Mouse (Mus musculus): ENCODE results near the gene Lsp1.

Lsp1 gene

DNA sequence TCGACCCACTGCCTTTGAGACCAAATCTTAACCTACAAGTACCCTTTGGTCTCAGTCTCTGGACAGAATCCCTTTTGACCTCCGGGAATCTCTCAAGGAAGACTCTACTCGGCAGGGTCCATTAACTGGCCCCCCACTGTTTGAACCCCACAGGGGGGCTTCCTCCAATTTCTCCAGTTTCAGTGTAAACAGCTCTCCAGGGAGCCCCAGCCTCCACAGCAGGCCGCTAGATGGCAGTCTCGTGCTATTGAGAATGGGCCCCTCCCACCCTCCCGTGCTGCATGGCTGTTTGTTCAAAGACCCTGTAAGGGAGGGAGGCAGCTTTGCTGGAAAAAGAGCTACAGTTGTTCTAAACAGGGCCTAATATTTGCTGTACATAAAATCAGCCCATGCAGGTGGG is 77.3 kb downstream of the Lsp1 start:
- DNase-seq (ENCODE audit: low read depth, low spot score), result peak; percentile 60

DNA sequence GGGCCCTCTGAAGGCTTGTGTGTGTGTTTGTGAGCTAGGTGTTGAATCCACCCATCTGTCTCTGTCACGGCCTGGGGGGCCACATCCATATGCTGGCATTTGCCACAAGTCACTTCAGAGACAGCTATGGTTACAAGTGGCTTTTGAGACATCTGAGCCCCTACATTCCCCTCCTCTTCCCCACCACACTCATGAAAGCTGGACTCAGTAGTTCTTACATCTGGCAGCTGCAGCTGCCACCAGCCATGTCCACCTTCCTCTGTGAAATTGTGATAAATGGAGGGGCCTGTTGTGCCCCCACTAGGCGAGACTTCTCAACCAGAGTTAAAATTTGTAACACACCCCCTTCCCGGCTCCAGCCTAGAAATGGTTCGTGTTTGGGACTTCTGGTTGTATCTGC is 77.7 kb downstream of the Lsp1 start:
- DNase-seq (ENCODE audit: low read depth, low spot score), result no peak

- no peak for DNase-seq (ENCODE audit: low read depth, low spot score)
Observed at GRCm38 (mm10) chr7:142538766-142539165, 78.2 kb downstream of the Lsp1 start.

- DNase-seq (ENCODE audit: low read depth, low spot score), result no peak
Observed at GRCm38 (mm10) chr7:142539828-142540227, 79.2 kb downstream of the Lsp1 start.

- no peak for DNase-seq (ENCODE audit: low read depth, low spot score)
Observed at GRCm38 (mm10) chr7:142542771-142543303, 82.2 kb downstream of the Lsp1 start.
